Mouse (Mus musculus): ENCODE data around the gene Doxl2. TPM values are rescaled to one million over a fixed set of nuclear protein-coding genes. Genes with fewer than 3 reads are reported as not detected.

Doxl2 gene
- polyA plus RNA-seq, 1 experiment, result not detected

DNA sequence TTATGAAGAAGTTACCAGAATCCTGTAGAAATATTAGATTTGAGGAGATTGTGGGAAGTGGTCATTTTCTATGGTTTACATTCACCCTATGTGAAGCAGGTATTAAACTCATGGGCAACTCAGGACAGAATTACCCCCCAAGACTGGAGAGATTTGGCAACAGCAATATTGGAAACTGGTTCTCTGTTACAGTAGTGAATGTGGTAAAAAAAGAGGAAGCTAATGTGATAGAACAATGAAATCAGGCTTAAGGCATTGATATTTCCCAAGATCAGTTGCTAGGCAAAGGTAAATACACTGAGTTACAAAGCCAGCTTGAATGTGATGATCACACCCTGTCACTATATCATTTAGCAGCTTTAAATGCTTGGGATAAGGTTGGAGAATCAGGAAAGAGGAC lies 6.9 kb upstream of the Doxl2 start:
- Histone ChIP-seq H3K4me3 (ENCODE audit: insufficient read depth, low read length) (no peak overlapping the region), H3K27ac (ENCODE audit: insufficient read depth, low read depth, low read length) (no peak overlapping the region), H3K4me1 (ENCODE audit: control insufficient read depth, insufficient read depth, low read length) (no peaks in the 10 kb centered on the region)
- no peak for TF ChIP-seq POLR2A (IDR thresholded peaks at IDR 0.05; ENCODE audit: borderline replicate concordance, low read depth, low read length)
- no peak for TF ChIP-seq CTCF (IDR thresholded peaks at IDR 0.05; ENCODE audit: low read depth, low read length)

DNA sequence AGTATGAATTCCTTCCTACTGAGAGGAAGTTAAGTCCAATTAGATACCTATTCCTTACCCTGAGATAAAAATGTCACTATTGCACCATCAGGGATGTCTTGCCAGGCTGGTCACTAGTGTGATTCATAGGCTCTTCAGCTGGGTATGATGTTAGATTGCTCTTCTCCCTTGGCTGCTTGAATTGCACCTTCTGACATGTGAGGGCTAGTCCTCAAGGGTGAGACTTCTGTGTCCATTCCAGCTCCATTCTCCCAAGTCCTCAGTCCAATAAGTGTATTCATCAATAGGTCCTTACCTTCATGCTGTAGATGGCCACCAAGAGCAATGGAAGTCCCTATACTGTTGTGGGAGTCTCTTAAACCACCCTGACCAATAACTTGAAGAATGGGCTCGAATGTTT lies 4.9 kb downstream of the Doxl2 start:
- H3K4me1 ChIP-seq (ENCODE audit: control insufficient read depth, insufficient read depth, low read length), result no peaks in the 10 kb centered on the region
- TF ChIP-seq CTCF (IDR thresholded peaks at IDR 0.05; ENCODE audit: low read depth, low read length) (no peak), POLR2A (IDR thresholded peaks at IDR 0.05; ENCODE audit: borderline replicate concordance, low read depth, low read length) (no peak)
- H3K4me3 ChIP-seq (ENCODE audit: insufficient read depth, low read length), result no peak overlapping the region
- no peak overlapping the region for H3K27ac ChIP-seq (ENCODE audit: insufficient read depth, low read depth, low read length)

DNA sequence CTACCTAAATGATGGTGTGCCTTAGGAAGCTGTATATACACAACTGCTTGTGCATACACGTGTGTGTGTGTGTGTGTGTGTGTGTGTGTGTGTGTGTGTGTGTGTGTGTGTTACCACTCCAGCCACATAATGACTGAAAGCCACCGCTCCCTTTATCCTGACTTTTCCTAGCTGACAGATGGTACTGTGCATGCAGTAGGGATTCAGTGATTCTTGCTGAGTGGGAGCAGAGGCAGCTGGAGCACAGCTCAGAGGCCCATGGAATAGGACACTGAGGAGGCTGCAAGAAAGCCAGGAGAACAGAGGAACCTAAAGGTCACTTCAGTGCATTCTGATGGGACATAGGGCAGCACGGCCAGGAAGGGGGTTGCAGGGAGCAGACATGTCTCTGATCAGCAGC lies 7.5 kb downstream of the Doxl2 start:
- H3K27ac ChIP-seq (ENCODE audit: insufficient read depth, low read depth, low read length), result no peak overlapping the region
- no peak for TF ChIP-seq CTCF (IDR thresholded peaks at IDR 0.05; ENCODE audit: low read depth, low read length)
- TF ChIP-seq POLR2A (IDR thresholded peaks at IDR 0.05; ENCODE audit: borderline replicate concordance, low read depth, low read length), result no peak
- H3K4me3 ChIP-seq (ENCODE audit: insufficient read depth, low read length), result no peak overlapping the region
- H3K4me1 ChIP-seq (ENCODE audit: control insufficient read depth, insufficient read depth, low read length), result no peaks in the 10 kb centered on the region

DNA sequence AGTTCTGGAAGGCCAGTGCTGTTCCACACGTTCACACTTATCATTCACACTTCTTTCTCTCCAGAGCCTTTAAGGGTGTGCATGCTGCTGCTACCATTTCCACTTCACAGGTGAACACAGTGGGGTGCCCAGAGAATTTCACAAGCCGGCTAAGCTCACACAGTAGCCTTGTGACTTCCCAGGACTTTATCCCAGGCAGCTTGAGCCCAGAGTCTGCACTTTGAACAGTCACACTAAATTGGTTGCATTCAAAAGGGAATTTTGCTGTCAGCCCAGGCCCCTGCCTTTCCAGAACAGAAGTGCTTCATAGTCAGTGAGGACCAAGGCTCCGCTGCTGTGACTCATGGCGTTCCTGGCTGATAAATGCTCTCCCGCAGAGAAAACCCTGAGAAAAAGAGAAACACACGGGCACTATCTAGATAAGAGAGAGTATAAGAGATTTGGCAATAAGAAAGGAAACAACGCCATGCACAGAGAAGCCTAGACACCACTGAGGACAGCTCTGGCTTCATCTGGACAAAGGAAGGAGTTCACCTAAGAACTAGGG lies 11.8 kb downstream of the Doxl2 start, which contains the start of gene Svs1:
Svs1 (plus strand) TSS at position 418 of the 547 bp plus-strand sequence.
- Histone ChIP-seq H3K27ac (ENCODE audit: insufficient read depth, low read depth, low read length) (no peak within 1 kb of the TSS), H3K4me1 (ENCODE audit: control insufficient read depth, insufficient read depth, low read length) (no peaks in the 10 kb centered on the region), H3K4me3 (ENCODE audit: insufficient read depth, low read length) (no peak within 1 kb of the TSS)
- no peak for TF ChIP-seq POLR2A (IDR thresholded peaks at IDR 0.05; ENCODE audit: borderline replicate concordance, low read depth, low read length)
- no peak for TF ChIP-seq CTCF (IDR thresholded peaks at IDR 0.05; ENCODE audit: low read depth, low read length)

DNA sequence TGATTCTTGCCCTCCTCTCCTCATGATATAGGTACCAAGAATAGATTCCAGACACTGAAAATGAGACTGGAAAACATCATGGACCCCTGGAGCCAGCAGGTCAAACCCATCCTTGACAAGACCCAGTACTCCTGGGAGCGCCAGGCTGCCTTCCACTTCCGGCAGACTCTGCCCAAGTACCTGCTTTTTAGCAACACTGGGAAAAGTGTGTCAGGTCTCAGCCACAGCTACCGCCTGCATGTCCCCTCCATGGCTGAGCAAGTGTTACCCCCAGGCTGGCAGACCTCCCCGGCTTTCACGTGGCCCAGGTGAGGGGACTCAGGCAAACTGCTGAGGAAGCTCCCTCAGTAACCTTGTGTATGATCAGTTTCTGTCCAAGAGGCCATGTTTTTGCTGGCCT lies 15.2 kb downstream of the Doxl2 start:
- Histone ChIP-seq H3K27ac (ENCODE audit: insufficient read depth, low read depth, low read length) (no peak overlapping the region), H3K4me1 (ENCODE audit: control insufficient read depth, insufficient read depth, low read length) (peaks cover 2% of the 10 kb centered on the region; the same call in 1 of the 2 replicates), H3K4me3 (ENCODE audit: insufficient read depth, low read length) (no peak overlapping the region)
- TF ChIP-seq POLR2A (IDR thresholded peaks at IDR 0.05; ENCODE audit: borderline replicate concordance, low read depth, low read length) (no peak), CTCF (IDR thresholded peaks at IDR 0.05; ENCODE audit: low read depth, low read length) (no peak)

DNA sequence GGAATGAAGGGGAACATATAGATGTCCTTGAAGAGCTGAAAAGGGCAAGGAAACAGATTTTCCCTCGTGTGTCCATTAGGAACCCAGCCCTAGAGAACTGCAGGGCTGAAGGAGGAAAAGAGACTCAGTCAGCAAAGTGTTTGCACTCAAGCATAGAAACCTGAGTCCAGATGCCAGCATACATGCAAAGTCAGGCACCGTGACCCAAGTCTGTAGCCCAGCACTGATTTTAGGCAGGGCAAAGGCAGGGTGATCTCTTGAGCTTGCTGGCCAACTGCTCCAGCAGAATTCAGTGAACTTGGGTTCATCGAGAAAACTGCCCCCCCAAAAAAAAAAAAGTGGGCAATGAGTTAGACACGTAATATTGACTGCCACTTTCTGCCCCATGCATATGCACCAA lies 17.2 kb downstream of the Doxl2 start:
- TF ChIP-seq POLR2A (IDR thresholded peaks at IDR 0.05; ENCODE audit: borderline replicate concordance, low read depth, low read length) (no peak), CTCF (IDR thresholded peaks at IDR 0.05; ENCODE audit: low read depth, low read length) (no peak)
- Histone ChIP-seq H3K4me1 (ENCODE audit: control insufficient read depth, insufficient read depth, low read length) (peaks cover 2% of the 10 kb centered on the region; the same call in 1 of the 2 replicates), H3K27ac (ENCODE audit: insufficient read depth, low read depth, low read length) (no peak overlapping the region), H3K4me3 (ENCODE audit: insufficient read depth, low read length) (no peak overlapping the region)

DNA sequence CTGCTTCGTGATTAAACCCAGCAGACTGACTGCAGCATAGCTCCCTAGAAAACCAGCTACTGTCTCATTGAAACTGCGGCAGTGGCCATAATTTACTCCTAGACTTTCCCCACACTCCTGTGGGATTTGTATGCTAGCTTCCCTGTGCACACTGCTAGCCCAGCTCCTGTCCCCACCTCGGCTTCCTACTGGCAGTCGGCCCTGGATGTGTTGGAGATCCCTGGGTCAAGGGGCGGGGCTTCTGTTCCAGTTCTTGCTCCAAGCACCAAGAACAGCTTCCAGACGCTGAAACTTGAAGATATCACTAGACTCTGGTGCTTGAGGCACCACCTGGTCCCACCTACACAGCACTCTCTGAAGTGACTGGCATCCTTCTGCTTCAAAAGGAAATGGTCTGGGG lies 23.4 kb downstream of the Doxl2 start:
- H3K4me3 ChIP-seq (ENCODE audit: insufficient read depth, low read length), result no peak overlapping the region
- TF ChIP-seq CTCF (IDR thresholded peaks at IDR 0.05; ENCODE audit: low read depth, low read length) (no peak), POLR2A (IDR thresholded peaks at IDR 0.05; ENCODE audit: borderline replicate concordance, low read depth, low read length) (no peak)
- H3K4me1 ChIP-seq (ENCODE audit: control insufficient read depth, insufficient read depth, low read length), result peaks cover under 1% of the 10 kb centered on the region; the same call in 1 of the 2 replicates
- H3K27ac ChIP-seq (ENCODE audit: insufficient read depth, low read depth, low read length), result no peak overlapping the region

DNA sequence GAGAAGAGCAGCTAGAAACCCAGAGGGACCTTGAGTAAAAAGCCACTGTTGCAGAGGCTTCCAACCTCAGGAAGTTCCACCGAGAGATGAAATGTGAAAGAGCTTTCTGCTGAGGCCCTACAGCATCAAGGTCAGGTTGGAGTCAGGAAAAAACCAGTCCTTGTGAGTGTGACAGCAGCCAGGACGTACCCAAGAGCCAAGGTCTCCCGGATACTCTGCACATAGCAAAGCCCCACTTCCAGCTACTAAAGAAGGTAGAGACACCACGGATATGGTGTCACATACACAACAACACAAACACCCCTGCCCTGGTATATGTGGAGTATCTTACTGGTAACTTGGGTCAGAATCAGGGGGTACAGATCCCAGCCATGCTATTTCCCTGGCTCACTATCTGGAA lies 24.0 kb downstream of the Doxl2 start:
- no peak overlapping the region for H3K27ac ChIP-seq (ENCODE audit: insufficient read depth, low read depth, low read length)
- H3K4me1 ChIP-seq (ENCODE audit: control insufficient read depth, insufficient read depth, low read length), result no peaks in the 10 kb centered on the region
- no peak for TF ChIP-seq POLR2A (IDR thresholded peaks at IDR 0.05; ENCODE audit: borderline replicate concordance, low read depth, low read length)
- no peak for TF ChIP-seq CTCF (IDR thresholded peaks at IDR 0.05; ENCODE audit: low read depth, low read length)
- H3K4me3 ChIP-seq (ENCODE audit: insufficient read depth, low read length), result no peak overlapping the region

DNA sequence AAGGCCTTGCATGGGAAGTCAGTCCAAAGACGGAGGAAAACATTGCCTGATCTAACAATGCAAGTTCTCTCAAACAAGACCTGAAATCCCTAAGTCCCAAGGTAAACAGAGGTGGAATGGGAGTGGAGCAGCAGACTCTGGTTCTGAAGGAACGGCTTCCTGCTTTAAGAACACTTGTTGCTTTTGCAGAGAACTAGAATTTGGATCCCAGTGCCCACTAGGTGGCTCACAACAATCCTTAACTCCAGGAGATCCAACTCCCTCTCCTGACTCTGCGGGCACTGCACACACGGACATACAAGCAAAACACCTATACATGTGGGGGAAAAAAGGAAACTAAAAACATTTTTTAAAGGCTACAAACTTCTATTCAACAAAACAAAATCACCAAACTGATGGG lies 28.6 kb downstream of the Doxl2 start:
- peaks cover 5% of the 10 kb centered on the region; the same call in 1 of the 2 replicates for H3K4me1 ChIP-seq (ENCODE audit: control insufficient read depth, insufficient read depth, low read length)
- H3K27ac ChIP-seq (ENCODE audit: insufficient read depth, low read depth, low read length), result no peak overlapping the region
- H3K4me3 ChIP-seq (ENCODE audit: insufficient read depth, low read length), result no peak overlapping the region
- TF ChIP-seq CTCF (IDR thresholded peaks at IDR 0.05; ENCODE audit: low read depth, low read length) (no peak), POLR2A (IDR thresholded peaks at IDR 0.05; ENCODE audit: borderline replicate concordance, low read depth, low read length) (no peak)

DNA sequence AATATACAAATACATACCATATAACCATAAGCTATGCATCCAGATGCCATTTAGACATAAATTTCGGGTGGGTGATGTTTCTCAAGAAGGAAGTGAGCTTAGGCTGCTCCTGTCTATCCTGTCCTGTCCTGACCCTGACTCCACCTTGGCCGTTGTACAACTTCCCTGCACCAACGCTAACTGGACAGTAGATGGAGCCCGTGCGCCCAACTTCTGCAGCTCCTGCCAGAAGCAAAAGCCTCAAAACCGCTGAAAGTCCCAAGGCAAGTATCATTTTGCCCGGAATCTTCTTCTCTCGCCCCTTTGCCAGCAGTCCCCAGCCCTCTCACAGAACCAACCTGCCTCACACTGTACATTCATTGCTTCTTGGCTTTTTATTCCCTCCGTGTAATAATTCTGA lies 33.2 kb downstream of the Doxl2 start:
- Histone ChIP-seq H3K27ac (ENCODE audit: insufficient read depth, low read depth, low read length) (peak overlapping the region; percentile 50), H3K4me1 (ENCODE audit: control insufficient read depth, insufficient read depth, low read length) (peaks cover 34% of the 10 kb centered on the region), H3K4me3 (ENCODE audit: insufficient read depth, low read length) (peak overlapping the region; percentile 18)
- TF ChIP-seq CTCF (IDR thresholded peaks at IDR 0.05; ENCODE audit: low read depth, low read length), result peak; percentile 77
- no peak for TF ChIP-seq POLR2A (IDR thresholded peaks at IDR 0.05; ENCODE audit: borderline replicate concordance, low read depth, low read length)

All from bone marrow macrophage, adult 2 months (primary cell).